Mouse (Mus musculus): ENCODE results near the gene Mtif3. TPM values are rescaled to one million over a fixed set of nuclear protein-coding genes. Genes with fewer than 3 reads are reported as not detected.

The Mtif3 gene
- 17.1 and 23.7 TPM in 2 replicates for total RNA-seq (2017)

GRCm38 (mm10) chr5:146963118-146963936, at the start of gene Mtif3:
TSS of gene Mtif3 (minus strand) at chr5:146963800.
- peak; percentile 86 to 94 for ATAC-seq (replicated peaks in 1 of 2; ENCODE audit: insufficient read depth in 1 of 2, low FRiP score in 2 of 2, low TSS enrichment in 1 of 2, low read depth in 1 of 2, poor library complexity in 2 of 2, severe bottlenecking in 2 of 2)

- 0 out of 4 replicates have a peak, but pooled peaks of 1 of the 2 experiments have one; percentile 40 for ATAC-seq (replicated peaks in 1 of 2; ENCODE audit: insufficient read depth in 1 of 2, low FRiP score in 2 of 2, low TSS enrichment in 1 of 2, low read depth in 1 of 2, poor library complexity in 2 of 2, severe bottlenecking in 2 of 2)
Measured at GRCm38 (mm10) chr5:147011333-147011732, 47.7 kb upstream of the Mtif3 start.

GRCm38 (mm10) chr5:147003303-147003702, 39.7 kb upstream of the Mtif3 start:
- no peak for ATAC-seq (replicated peaks in 1 of 2; ENCODE audit: insufficient read depth in 1 of 2, low FRiP score in 2 of 2, low TSS enrichment in 1 of 2, low read depth in 1 of 2, poor library complexity in 2 of 2, severe bottlenecking in 2 of 2)

DNA sequence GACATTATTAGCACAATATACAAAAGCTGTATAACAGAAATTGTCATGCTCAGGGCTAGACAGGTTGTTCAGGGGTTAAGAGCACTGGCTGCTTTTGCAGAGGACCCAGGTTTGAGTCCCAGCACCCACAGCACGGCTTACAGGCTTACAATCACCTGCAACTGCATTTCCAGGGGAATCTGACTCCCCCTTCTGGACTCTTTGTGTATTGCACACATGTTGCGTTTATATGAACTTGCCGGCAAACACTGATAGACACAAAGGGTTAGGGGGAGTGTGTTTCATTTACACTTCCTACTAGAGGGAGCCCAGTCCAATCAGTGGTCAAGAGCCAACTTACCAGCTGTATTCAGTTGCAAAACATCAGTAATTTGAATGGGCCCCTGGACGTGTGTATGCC, 37.7 kb upstream of the Mtif3 start:
- no peak for ATAC-seq (replicated peaks in 1 of 2; ENCODE audit: insufficient read depth in 1 of 2, low FRiP score in 2 of 2, low TSS enrichment in 1 of 2, low read depth in 1 of 2, poor library complexity in 2 of 2, severe bottlenecking in 2 of 2)

GRCm38 (mm10) chr5:146998802-146999201, 35.2 kb upstream of the Mtif3 start:
- no peak for ATAC-seq (replicated peaks in 1 of 2; ENCODE audit: insufficient read depth in 1 of 2, low FRiP score in 2 of 2, low TSS enrichment in 1 of 2, low read depth in 1 of 2, poor library complexity in 2 of 2, severe bottlenecking in 2 of 2)

DNA sequence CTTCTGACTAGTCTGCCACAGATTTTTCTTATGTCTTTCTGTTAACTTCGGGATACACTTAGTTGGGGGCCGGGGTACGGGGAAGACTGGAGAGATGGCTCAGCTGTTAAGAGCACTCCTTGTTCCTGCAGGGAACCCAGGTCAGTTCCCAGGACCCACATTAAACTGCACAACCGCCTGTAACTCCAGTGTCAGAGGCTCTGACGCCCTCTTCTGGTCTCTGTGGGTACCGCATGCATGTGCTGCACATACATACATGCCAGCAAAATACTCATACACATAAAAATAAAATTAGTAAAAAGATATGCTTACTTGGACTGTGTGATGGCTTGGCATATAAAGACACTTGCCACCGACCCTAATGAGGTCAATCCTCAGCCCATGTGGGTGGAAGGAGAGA, 33.2 kb upstream of the Mtif3 start:
- no peak for ATAC-seq (replicated peaks in 1 of 2; ENCODE audit: insufficient read depth in 1 of 2, low FRiP score in 2 of 2, low TSS enrichment in 1 of 2, low read depth in 1 of 2, poor library complexity in 2 of 2, severe bottlenecking in 2 of 2)

DNA sequence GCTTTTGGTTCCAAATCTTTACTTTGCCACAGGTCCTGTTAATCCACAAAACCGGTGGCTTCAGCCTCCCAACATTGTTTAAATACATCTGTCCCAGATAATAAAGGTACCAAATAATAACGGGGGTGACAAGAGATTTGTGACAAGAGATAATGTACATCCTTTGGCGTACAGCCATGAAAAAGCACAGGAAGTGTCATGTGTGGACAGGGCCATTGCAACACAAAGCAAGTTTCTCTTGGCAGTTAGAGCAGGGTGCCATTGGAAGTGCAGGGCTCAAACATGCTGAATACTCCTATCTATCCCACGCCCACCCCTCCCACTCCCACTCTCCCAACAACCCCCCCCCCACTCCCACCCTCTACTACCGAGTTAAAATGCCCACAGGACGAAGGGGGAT, 31.4 kb upstream of the Mtif3 start:
- no peak for ATAC-seq (replicated peaks in 1 of 2; ENCODE audit: insufficient read depth in 1 of 2, low FRiP score in 2 of 2, low TSS enrichment in 1 of 2, low read depth in 1 of 2, poor library complexity in 2 of 2, severe bottlenecking in 2 of 2)

GRCm38 (mm10) chr5:146993509-146993908, 29.9 kb upstream of the Mtif3 start:
- no peak for ATAC-seq (replicated peaks in 1 of 2; ENCODE audit: insufficient read depth in 1 of 2, low FRiP score in 2 of 2, low TSS enrichment in 1 of 2, low read depth in 1 of 2, poor library complexity in 2 of 2, severe bottlenecking in 2 of 2)

- ATAC-seq (replicated peaks in 1 of 2; ENCODE audit: insufficient read depth in 1 of 2, low FRiP score in 2 of 2, low TSS enrichment in 1 of 2, low read depth in 1 of 2, poor library complexity in 2 of 2, severe bottlenecking in 2 of 2): no peak
Measured at GRCm38 (mm10) chr5:146989051-146989450, 25.5 kb upstream of the Mtif3 start.

DNA sequence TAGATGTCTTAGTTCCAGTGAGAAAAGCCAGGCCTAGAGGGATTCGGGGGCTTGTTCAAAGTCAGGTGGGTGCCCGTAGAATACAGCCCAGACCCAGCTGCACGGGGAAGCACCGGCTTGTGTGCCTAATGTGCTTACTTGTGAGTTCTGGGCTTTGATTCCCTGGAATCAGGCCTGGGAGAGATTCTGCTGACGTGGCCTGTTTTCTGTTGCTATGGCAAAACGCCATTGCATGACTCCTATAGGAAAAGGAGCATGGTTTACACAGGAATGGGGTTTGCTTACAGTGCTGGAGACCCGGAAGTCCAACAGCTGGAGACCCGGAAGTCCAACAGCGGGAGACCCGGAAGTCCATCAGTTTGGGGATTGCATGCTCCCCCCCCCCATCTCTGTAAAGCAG, 24.0 kb upstream of the Mtif3 start:
- ATAC-seq (replicated peaks in 1 of 2; ENCODE audit: insufficient read depth in 1 of 2, low FRiP score in 2 of 2, low TSS enrichment in 1 of 2, low read depth in 1 of 2, poor library complexity in 2 of 2, severe bottlenecking in 2 of 2): no peak

GRCm38 (mm10) chr5:146985725-146986433, 22.3 kb upstream of the Mtif3 start:
- no peak for ATAC-seq (replicated peaks in 1 of 2; ENCODE audit: insufficient read depth in 1 of 2, low FRiP score in 2 of 2, low TSS enrichment in 1 of 2, low read depth in 1 of 2, poor library complexity in 2 of 2, severe bottlenecking in 2 of 2)

- peak; percentile 48 to 50; a peak in 3 of 4 replicates for ATAC-seq (replicated peaks in 1 of 2; ENCODE audit: insufficient read depth in 1 of 2, low FRiP score in 2 of 2, low TSS enrichment in 1 of 2, low read depth in 1 of 2, poor library complexity in 2 of 2, severe bottlenecking in 2 of 2)
Measured at GRCm38 (mm10) chr5:146983216-146983615, 19.6 kb upstream of the Mtif3 start.

DNA sequence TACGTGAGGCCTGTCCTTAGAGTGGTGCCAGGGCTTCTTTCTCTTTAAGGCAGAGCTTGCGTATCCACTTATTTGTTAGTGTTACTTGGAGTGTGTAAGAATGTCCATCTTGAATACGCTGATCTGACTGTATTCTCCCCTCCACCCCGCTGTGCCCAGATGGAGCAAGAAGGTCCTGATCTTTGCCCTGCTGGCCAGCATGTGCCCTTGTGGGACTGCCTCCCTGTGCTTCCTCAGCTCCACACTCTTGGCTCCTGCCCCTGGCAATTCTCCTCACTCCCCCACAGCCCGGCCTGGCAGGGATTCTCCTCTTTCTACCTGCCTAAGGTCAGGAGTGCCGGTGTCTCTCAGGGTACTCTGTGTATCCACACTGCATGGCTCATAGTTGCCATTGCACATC, 17.8 kb upstream of the Mtif3 start:
- no peak for ATAC-seq (replicated peaks in 1 of 2; ENCODE audit: insufficient read depth in 1 of 2, low FRiP score in 2 of 2, low TSS enrichment in 1 of 2, low read depth in 1 of 2, poor library complexity in 2 of 2, severe bottlenecking in 2 of 2)

DNA sequence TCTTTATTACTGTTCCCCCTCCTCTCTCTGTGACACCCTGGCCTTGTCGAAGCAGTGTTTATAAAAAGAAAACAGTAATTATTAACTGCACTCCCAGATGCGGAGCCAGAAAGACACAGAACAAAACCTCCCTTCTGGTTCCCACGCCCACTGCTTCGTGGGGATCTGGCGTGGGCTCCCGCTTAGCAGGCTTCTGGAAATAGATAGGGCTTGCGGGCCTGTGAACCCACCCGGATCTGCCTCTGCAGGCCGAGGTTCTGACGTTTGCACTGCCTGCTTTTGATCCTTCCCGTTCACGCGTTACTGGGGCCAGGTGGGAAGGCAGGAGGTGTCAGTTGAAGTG, 11.2 kb upstream of the Mtif3 start:
- no peak for ATAC-seq (replicated peaks in 1 of 2; ENCODE audit: insufficient read depth in 1 of 2, low FRiP score in 2 of 2, low TSS enrichment in 1 of 2, low read depth in 1 of 2, poor library complexity in 2 of 2, severe bottlenecking in 2 of 2)

GRCm38 (mm10) chr5:146973858-146974780, 10.5 kb upstream of the Mtif3 start:
- ATAC-seq (replicated peaks in 1 of 2; ENCODE audit: insufficient read depth in 1 of 2, low FRiP score in 2 of 2, low TSS enrichment in 1 of 2, low read depth in 1 of 2, poor library complexity in 2 of 2, severe bottlenecking in 2 of 2): peak in 1 of 2 experiments; percentile 39; a peak in 1 of 4 replicates

DNA sequence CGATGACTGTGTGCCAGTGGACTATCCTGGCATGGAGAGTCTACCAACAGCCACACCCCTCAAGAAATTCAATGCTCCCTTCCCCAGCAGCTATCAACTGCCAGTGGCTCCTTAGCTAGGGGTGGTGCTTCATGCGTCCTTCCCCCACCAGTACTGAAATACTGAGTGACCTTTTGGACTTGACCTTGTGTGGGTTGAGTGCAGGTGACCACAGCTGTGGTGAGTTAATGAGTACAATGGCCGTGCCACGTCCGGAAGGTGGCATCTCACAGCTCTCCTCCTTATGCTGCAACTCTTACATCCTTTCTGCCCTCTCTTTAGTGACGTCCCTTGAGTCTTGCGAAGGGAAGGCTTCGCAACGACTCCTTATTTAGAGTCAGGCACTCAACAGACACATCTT, 9.8 kb upstream of the Mtif3 start:
- ATAC-seq (replicated peaks in 1 of 2; ENCODE audit: insufficient read depth in 1 of 2, low FRiP score in 2 of 2, low TSS enrichment in 1 of 2, low read depth in 1 of 2, poor library complexity in 2 of 2, severe bottlenecking in 2 of 2): peak in 1 of 2 experiments; percentile 56; a peak in 1 of 4 replicates

DNA sequence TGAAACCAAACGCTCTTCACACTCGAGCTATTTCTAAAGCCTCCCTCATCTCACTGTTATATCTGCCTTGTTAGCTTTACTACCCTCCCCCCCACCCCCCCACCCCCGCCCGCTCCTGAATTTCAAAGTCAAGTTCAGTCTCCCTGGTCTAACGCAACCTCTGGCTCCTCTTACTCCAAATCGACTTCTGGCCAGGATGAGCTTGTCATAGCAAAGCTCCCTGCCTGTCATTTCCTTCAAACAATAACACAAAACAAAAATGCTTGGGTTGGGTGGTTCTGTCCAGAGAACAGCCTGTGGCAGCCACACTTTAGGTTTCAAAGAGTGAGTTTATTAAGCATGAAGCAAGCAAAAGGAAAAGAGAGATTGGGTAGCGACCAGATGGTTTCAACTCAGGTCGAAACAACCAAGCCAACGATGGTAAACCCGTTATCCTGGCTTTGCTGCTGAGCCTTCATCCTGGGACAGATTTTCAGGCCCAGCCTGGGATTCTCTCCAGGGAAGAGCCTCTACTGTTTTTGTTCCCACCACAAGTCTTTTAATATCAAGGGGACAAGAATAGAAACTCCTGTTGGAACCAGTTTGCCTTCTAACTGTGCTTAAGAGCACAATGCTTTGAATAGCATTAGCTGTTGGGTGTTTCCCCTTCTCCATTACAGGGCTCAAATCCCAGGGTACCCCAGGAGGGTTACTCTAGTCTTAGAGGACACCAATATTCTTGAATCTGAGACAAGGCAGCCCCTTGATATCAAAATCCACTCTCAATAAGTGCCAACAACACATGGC, 8.4 kb upstream of the Mtif3 start:
- ATAC-seq (replicated peaks in 1 of 2; ENCODE audit: insufficient read depth in 1 of 2, low FRiP score in 2 of 2, low TSS enrichment in 1 of 2, low read depth in 1 of 2, poor library complexity in 2 of 2, severe bottlenecking in 2 of 2): no peak

Data from hematopoietic stem cell, adult 5-6 weeks (primary cell).